Comparison of ENCODE assay signal across 8 mouse cellular contexts in genomic region chr17:49563830-49564470, GRCm38 (mm10). TPM values are rescaled to one million over a fixed set of nuclear protein-coding genes. Genes with fewer than 3 reads are reported as not detected.
A peak's percentile ranks its signal among the peaks of the same experiment; 100 is the strongest.
DNase-seq lines count a peak whose midpoint lies in the region; ATAC-seq and TF ChIP-seq lines count a peak whose summit lies in the region.

Gene Daam2, minus strand, starts transcription at chr17:49564343.

- peak within 1 kb of the TSS; percentile 61 for H3K9ac ChIP-seq in intestine, embryonic 14.5 days (ENCODE audit: low read length)

- peak within 1 kb of the TSS; percentile 78 for H3K4me2 ChIP-seq in intestine, embryonic 14.5 days (ENCODE audit: low read length)

- peaks cover 4% of the 10 kb centered on the region; the same call in 1 of the 2 replicates for H3K27me3 ChIP-seq in intestine, embryonic 14.5 days (replicated peaks; ENCODE audit: control insufficient read depth, insufficient read depth, low read length)
- H3K27me3 ChIP-seq in midbrain, embryonic 10.5 days (ENCODE audit: low read depth, poor library complexity, severe bottlenecking) = peaks cover 40% of the 10 kb centered on the region
- peaks cover 5% of the 10 kb centered on the region; the same call in 1 of the 2 replicates for H3K27me3 ChIP-seq in small intestine, adult 2 months (ENCODE audit: control insufficient read depth, insufficient read depth, low read length)

- TF ChIP-seq POLR2A in small intestine, adult 2 months (IDR thresholded peaks at IDR 0.05; ENCODE audit: low read depth, low read length) = 0 out of 2 replicates have a peak, but pooled peaks have one; percentile 14

- H3K4me1 ChIP-seq in intestine, embryonic 14.5 days (replicated peaks; ENCODE audit: control insufficient read depth, insufficient read depth, low read length) = peaks cover 16% of the 10 kb centered on the region
- H3K4me1 ChIP-seq in midbrain, embryonic 10.5 days = peaks cover 26% of the 10 kb centered on the region
- H3K4me1 ChIP-seq in small intestine, adult 2 months (ENCODE audit: control insufficient read depth, insufficient read depth, insufficient read length, low read length) = no peaks in the 10 kb centered on the region

- peak within 1 kb of the TSS; percentile 88 for H3K27ac ChIP-seq in intestine, embryonic 14.5 days (ENCODE audit: low read depth)
- H3K27ac ChIP-seq in midbrain, embryonic 10.5 days (replicated peaks) = peak within 1 kb of the TSS; percentile 80
- H3K27ac ChIP-seq in small intestine, adult 2 months (ENCODE audit: insufficient read depth, low read depth, low read length) = peak within 1 kb of the TSS; percentile 57

- peak; percentile 89 to 94 for DNase-seq in adrenal gland, adult (ENCODE audit: inconsistent age in 2 of 2, low spot score in 1 of 2)
- peak; percentile 81 for DNase-seq in embryo, embryonic 10.5 days (ENCODE audit: low spot score)
- DNase-seq in gastrocnemius, postnatal 14 days = peak; percentile 86
- peak; percentile 89 for DNase-seq in intestine, embryonic 14.5 days (ENCODE audit: low spot score)
- peak; percentile 44 to 68 for DNase-seq in left cerebral cortex, postnatal 14 days (ENCODE audit: low spot score in 2 of 2)
- peak; percentile 75 for DNase-seq in midbrain, embryonic 10.5 days (ENCODE audit: low spot score)

- peak within 1 kb of the TSS; percentile 63 for H3K4me3 ChIP-seq in intestine, embryonic 14.5 days (ENCODE audit: low read depth, low read length)
- H3K4me3 ChIP-seq in midbrain, embryonic 10.5 days = peak within 1 kb of the TSS; percentile 58
- peak within 1 kb of the TSS; percentile 64 for H3K4me3 ChIP-seq in small intestine, adult 2 months (ENCODE audit: low read depth, low read length)

- no peak for TF ChIP-seq CTCF in small intestine, adult 2 months (IDR thresholded peaks at IDR 0.05; ENCODE audit: extremely low read depth, insufficient read length, insufficient replicate concordance, low read depth, low read length)

- WGBS in intestine, embryonic 14.5 days = 2% methylated on average over 38 of the region's 38 CpGs
- WGBS in midbrain, embryonic 10.5 days = 4% methylated on average over 38 of the region's 38 CpGs
- 4% methylated on average over 38 of the region's 38 CpGs for WGBS in small intestine, adult 2 months

- H3K36me3 ChIP-seq in intestine, embryonic 14.5 days (ENCODE audit: control insufficient read depth, insufficient read depth, low read length) = no peaks in the 10 kb centered on the region
- no peaks in the 10 kb centered on the region for H3K36me3 ChIP-seq in midbrain, embryonic 10.5 days
- no peaks in the 10 kb centered on the region for H3K36me3 ChIP-seq in small intestine, adult 2 months (ENCODE audit: control insufficient read depth, insufficient read depth, low read length)

- intact Hi-C loops in gastrocnemius, postnatal 14 days (cut with DNase I; ENCODE audit: low total_unique reads) = no loop called here
- intact Hi-C loops in left cerebral cortex, postnatal 14 days (cut with DNase I) = no loop called here

- ATAC-seq in intestine, embryonic 14.5 days (replicated peaks; ENCODE audit: low FRiP score, low TSS enrichment, low read depth) = peak; percentile 89
- no peak for ATAC-seq in erythroid progenitor cell, adult 5-6 weeks (replicated peaks; ENCODE audit: low FRiP score, poor library complexity, severe bottlenecking)

- no peaks in the 10 kb centered on the region for H3K9me3 ChIP-seq in intestine, embryonic 14.5 days (ENCODE audit: control insufficient read depth, low read length)
- H3K9me3 ChIP-seq in midbrain, embryonic 10.5 days (replicated peaks) = no peaks in the 10 kb centered on the region

RNA-seq across cellular contexts. Expression of gene Daam2, which starts in this region (rescaled TPM):
- total RNA-seq in gastrocnemius, postnatal 14 days (2021) = 1 to 10 TPM; 9.2 to 9.7 TPM
- polyA plus RNA-seq in intestine, embryonic 14.5 days (2014; fragmentation: Nextera tagmentation; extraction: Ambion mirVana) = 5.7 and 6.1 TPM in 2 replicates
- 10 to 100 TPM; 50.1 to 55.5 TPM for total RNA-seq in left cerebral cortex, postnatal 14 days (2021)
- 0.94 and 1.2 TPM in 2 replicates for polyA plus RNA-seq in midbrain, embryonic 10.5 days (2016; fragmentation: Nextera tagmentation; extraction: Ambion mirVana)
- 2.3 and 3.6 TPM in 2 replicates for polyA plus RNA-seq in small intestine, adult 2 months (2012; rRNA removed)
- total RNA-seq in erythroid progenitor cell, adult 5-6 weeks (2015; ENCODE audit: low replicate concordance) = not detected in 2 replicates
- total RNA-seq in erythroid progenitor cell, adult 5-6 weeks (2017; ENCODE audit: low replicate concordance) = 0.08 and 0.26 TPM in 2 replicates

Comparison
In these comparisons a context has a peak if more than half of its experiments do, and no peak if none do; other contexts are left out.
1. RNA of gene Daam2 (total RNA-seq): 50.1 to 55.5 TPM in left cerebral cortex, postnatal 14 days and 9.2 to 9.7 TPM in gastrocnemius, postnatal 14 days; 0.08 to 0.26 TPM in erythroid progenitor cell, adult 5-6 weeks; every median in the first group is over 4 times any median in the second.
2. RNA of gene Daam2 (total RNA-seq): 50.1 to 55.5 TPM in left cerebral cortex, postnatal 14 days; 9.2 to 9.7 TPM in gastrocnemius, postnatal 14 days; every median in the first group is over 4 times any median in the second.
3. Peak in every context shown above with its lines, with median percentiles within 50 percentile points of each other: DNase-seq, H3K27ac ChIP-seq and H3K4me3 ChIP-seq.